Mouse (Mus musculus) ES-CJ7 (cell line): ENCODE measurements around the gene Lsm5.
A peak's percentile ranks its signal among the peaks of the same experiment; 100 is the strongest.

Experiments
- DNase-seq: peaks from one replicate; pipeline ENCODE4 v3.0.0; 2011; ENCODE audit warnings: low read depth, low spot score

Gene Lsm5

GRCm38 (mm10) chr6:56703931-56704900 lies at the start of gene Lsm5:
TSS of gene Lsm5 (minus strand) at chr6:56704710.
- DNase-seq, result peak; percentile 96

- no peak for DNase-seq
Measured at GRCm38 (mm10) chr6:56753719-56754118, 49.2 kb upstream of the Lsm5 start.

- no peak for DNase-seq
Measured at GRCm38 (mm10) chr6:56745950-56746543, 41.5 kb upstream of the Lsm5 start.

- no peak for DNase-seq
Measured at GRCm38 (mm10) chr6:56732545-56732944, 28.0 kb upstream of the Lsm5 start.

- DNase-seq, result no peak
Measured at GRCm38 (mm10) chr6:56720877-56721276, 16.4 kb upstream of the Lsm5 start.

- DNase-seq, result no peak
Measured at GRCm38 (mm10) chr6:56719071-56719470, 14.6 kb upstream of the Lsm5 start.

GRCm38 (mm10) chr6:56715270-56715666 lies 10.8 kb upstream of the Lsm5 start:
- peak; percentile 77 for DNase-seq

- DNase-seq, result peak; percentile 98
Measured at GRCm38 (mm10) chr6:56714574-56715269, 10.2 kb upstream of the Lsm5 start, which contains the start of gene Avl9. TSS of gene Avl9 (plus strand) at chr6:56714899.

- DNase-seq, result no peak
Measured at GRCm38 (mm10) chr6:56714186-56714573, 9.7 kb upstream of the Lsm5 start.

- DNase-seq, result no peak
Measured at GRCm38 (mm10) chr6:56692445-56692844, 12.1 kb downstream of the Lsm5 start.

GRCm38 (mm10) chr6:56691205-56691604 lies 13.3 kb downstream of the Lsm5 start:
- DNase-seq, result peak; percentile 85

- no peak for DNase-seq
Measured at GRCm38 (mm10) chr6:56688238-56688637, 16.3 kb downstream of the Lsm5 start.

- DNase-seq, result no peak
Measured at GRCm38 (mm10) chr6:56664410-56664809, 40.1 kb downstream of the Lsm5 start.

- DNase-seq, result no peak
Measured at GRCm38 (mm10) chr6:56655393-56655792, 49.1 kb downstream of the Lsm5 start.

- DNase-seq, result peak; percentile 71
Measured at GRCm38 (mm10) chr6:56652121-56652592, 52.4 kb downstream of the Lsm5 start.
